ENCODE assay signal across 20 mouse cellular contexts in genomic region chr12:104626054-104626453, GRCm38 (mm10).
DNase-seq lines count a peak whose midpoint lies in the region; ATAC-seq lines count a peak whose summit lies in the region.
"Had no signal": no experiment of that assay in that cellular context is flagged by ENCODE, and none has a peak within 500 bp of the region (broad histone marks: within the 10 kb centered on the region; RNA-seq: fewer than 3 reads in every experiment).

No protein-coding gene starts in this region.

- no peak overlapping the region for H3K4me2 ChIP-seq in forebrain, embryonic 11.5 days (ENCODE audit: low read depth, low read length, severe bottlenecking)
- H3K4me2 ChIP-seq in embryonic facial prominence, embryonic 15.5 days (replicated peaks), result no peak overlapping the region
- H3K4me2 ChIP-seq in intestine, embryonic 15.5 days (replicated peaks), result no peak overlapping the region
- H3K4me2 ChIP-seq: embryonic facial prominence, embryonic 12.5 days; forebrain, embryonic 12.5 days had no signal

- no peak overlapping the region for H3K27ac ChIP-seq in forebrain, embryonic 11.5 days (ENCODE audit: low read depth, low read length)
- H3K27ac ChIP-seq in forebrain, embryonic 10.5 days, result no peak overlapping the region
- H3K27ac ChIP-seq in embryonic facial prominence, embryonic 15.5 days (replicated peaks), result no peak overlapping the region
- H3K27ac ChIP-seq in intestine, embryonic 15.5 days, result no peak overlapping the region
- H3K27ac ChIP-seq: embryonic facial prominence, embryonic 12.5 days; forebrain, embryonic 12.5 days had no signal

- H3K36me3 ChIP-seq in forebrain, embryonic 11.5 days (ENCODE audit: control insufficient read depth, insufficient read depth, low read length), result no peaks in the 10 kb centered on the region
- no peaks in the 10 kb centered on the region for H3K36me3 ChIP-seq in forebrain, embryonic 10.5 days (replicated peaks)
- no peaks in the 10 kb centered on the region for H3K36me3 ChIP-seq in embryonic facial prominence, embryonic 15.5 days
- no peaks in the 10 kb centered on the region for H3K36me3 ChIP-seq in intestine, embryonic 15.5 days
- H3K36me3 ChIP-seq: embryonic facial prominence, embryonic 12.5 days; forebrain, embryonic 12.5 days had no signal

- DNase-seq in forebrain, embryonic 11.5 days (ENCODE audit: low spot score), result peak; percentile 38
- no peak for DNase-seq in forebrain, embryonic 10.5 days (ENCODE audit: extremely low spot score, low spot score)
- no peak for DNase-seq in frontal cortex, postnatal 14 days (ENCODE audit: low spot score in 2 of 2)
- DNase-seq: adrenal gland, adult 2 months; adrenal gland, postnatal 10 days; adrenal gland, postnatal 25 days; cerebellum, adult 11 months; cerebellum, adult 18-20 months; cerebellum, adult 8-10 months; cerebellum, adult 9-11 months; cerebellum, postnatal 14 days; cerebellum, postnatal 36 days; embryo, embryonic 11 days had no signal

- ATAC-seq in forebrain, embryonic 11.5 days (replicated peaks; ENCODE audit: low FRiP score), result no peak
- ATAC-seq in embryonic facial prominence, embryonic 15.5 days (ENCODE audit: insufficient number of reproducible peaks, low FRiP score, low TSS enrichment, low read depth), result peak; percentile 88
- ATAC-seq in intestine, embryonic 15.5 days, result no peak
- ATAC-seq: forebrain, embryonic 14.5 days; forebrain, embryonic 16.5 days had no signal

- no peaks in the 10 kb centered on the region for H3K9me3 ChIP-seq in forebrain, embryonic 11.5 days (ENCODE audit: control insufficient read depth, low read length)
- H3K9me3 ChIP-seq in forebrain, embryonic 10.5 days, result no peaks in the 10 kb centered on the region
- H3K9me3 ChIP-seq in embryonic facial prominence, embryonic 15.5 days (replicated peaks), result no peaks in the 10 kb centered on the region
- H3K9me3 ChIP-seq in intestine, embryonic 15.5 days, result no peaks in the 10 kb centered on the region
- H3K9me3 ChIP-seq: embryonic facial prominence, embryonic 12.5 days; forebrain, embryonic 12.5 days had no signal

- H3K4me3 ChIP-seq in forebrain, embryonic 11.5 days (ENCODE audit: low read depth, low read length), result no peak overlapping the region
- no peak overlapping the region for H3K4me3 ChIP-seq in forebrain, embryonic 10.5 days
- H3K4me3 ChIP-seq in embryonic facial prominence, embryonic 15.5 days (replicated peaks), result no peak overlapping the region
- no peak overlapping the region for H3K4me3 ChIP-seq in intestine, embryonic 15.5 days (replicated peaks)
- H3K4me3 ChIP-seq: embryonic facial prominence, embryonic 12.5 days; erythroblast, embryonic 14.5 days; forebrain, embryonic 12.5 days had no signal

- H3K4me1 ChIP-seq in forebrain, embryonic 11.5 days (replicated peaks; ENCODE audit: control insufficient read depth, insufficient read depth, low read length), result no peaks in the 10 kb centered on the region
- peaks cover 13% of the 10 kb centered on the region for H3K4me1 ChIP-seq in forebrain, embryonic 10.5 days
- H3K4me1 ChIP-seq in embryonic facial prominence, embryonic 15.5 days, result 0 out of 2 replicates have a peak, but pooled peaks cover 7% of the 10 kb centered on the region
- no peaks in the 10 kb centered on the region for H3K4me1 ChIP-seq in intestine, embryonic 15.5 days (replicated peaks)

- no peak overlapping the region for H3K9ac ChIP-seq in forebrain, embryonic 11.5 days (ENCODE audit: low read length)
- H3K9ac ChIP-seq in embryonic facial prominence, embryonic 15.5 days, result no peak overlapping the region
- H3K9ac ChIP-seq in intestine, embryonic 15.5 days, result no peak overlapping the region
- H3K9ac ChIP-seq: embryonic facial prominence, embryonic 12.5 days; forebrain, embryonic 12.5 days had no signal

- no peaks in the 10 kb centered on the region for H3K27me3 ChIP-seq in forebrain, embryonic 11.5 days (ENCODE audit: control insufficient read depth, insufficient read depth, low read length)
- no peaks in the 10 kb centered on the region; the same call in 1 of the 2 replicates for H3K27me3 ChIP-seq in forebrain, embryonic 10.5 days (ENCODE audit: poor library complexity, severe bottlenecking)
- no peaks in the 10 kb centered on the region for H3K27me3 ChIP-seq in embryonic facial prominence, embryonic 15.5 days
- H3K27me3 ChIP-seq in intestine, embryonic 15.5 days (replicated peaks), result no peaks in the 10 kb centered on the region
- H3K27me3 ChIP-seq: embryonic facial prominence, embryonic 12.5 days; forebrain, embryonic 12.5 days had no signal

- 92% methylated on average over 5 of the region's 5 CpGs for WGBS in forebrain, embryonic 11.5 days
- 92% methylated on average over 5 of the region's 5 CpGs for WGBS in forebrain, embryonic 10.5 days
- WGBS in embryonic facial prominence, embryonic 15.5 days, result 77% methylated on average over 5 of the region's 5 CpGs
- WGBS in intestine, embryonic 15.5 days, result 86% methylated on average over 5 of the region's 5 CpGs
